Mouse (Mus musculus): ENCODE measurements at regions not wholly inside any gene's neighbourhood (a gene's known extent, or its start where the extent isn't known, plus 50 kb on each side); places are given as distances from the start of the nearest gene placed in this dataset.
A peak's percentile ranks its signal among the peaks of the same experiment; 100 is the strongest.

DNA sequence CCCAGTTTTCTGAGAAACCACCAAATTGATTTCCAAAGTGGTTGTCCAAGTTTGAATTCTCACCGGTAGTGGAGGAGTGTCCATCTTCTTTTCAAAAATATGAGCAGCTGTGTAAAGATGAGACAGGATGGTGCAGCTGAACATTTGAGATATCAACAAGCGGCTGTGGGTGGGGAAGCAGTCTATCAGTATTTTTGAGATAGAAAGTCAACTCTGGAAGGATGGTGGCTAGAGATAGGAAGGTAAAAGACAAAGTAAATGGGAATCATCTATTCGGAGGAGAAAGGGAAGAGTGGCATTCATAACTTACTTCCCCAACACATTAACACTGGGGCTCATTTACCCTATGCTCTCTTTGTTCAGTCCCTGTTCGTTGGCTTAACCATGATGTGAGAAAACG lies 146.9 kb upstream of the Gmnc start:
- DNase-seq (ENCODE audit: low spot score), result no peak

GRCm38 (mm10) chr16:27138987-27139386 lies 147.5 kb upstream of the Gmnc start:
- DNase-seq (ENCODE audit: low spot score), result peak; percentile 12

- DNase-seq (ENCODE audit: low spot score), result peak; percentile 58
Measured at GRCm38 (mm10) chr16:27140037-27140436, 148.6 kb upstream of the Gmnc start.

- no peak for DNase-seq (ENCODE audit: low spot score)
Measured at GRCm38 (mm10) chr16:27155805-27156204, 151.5 kb upstream of the Ostn start.

- DNase-seq (ENCODE audit: low spot score), result no peak
Measured at GRCm38 (mm10) chr16:27195650-27196049, 111.6 kb upstream of the Ostn start.
